Comparison of ENCODE assay signal across 8 mouse cellular contexts in the genomic region with DNA sequence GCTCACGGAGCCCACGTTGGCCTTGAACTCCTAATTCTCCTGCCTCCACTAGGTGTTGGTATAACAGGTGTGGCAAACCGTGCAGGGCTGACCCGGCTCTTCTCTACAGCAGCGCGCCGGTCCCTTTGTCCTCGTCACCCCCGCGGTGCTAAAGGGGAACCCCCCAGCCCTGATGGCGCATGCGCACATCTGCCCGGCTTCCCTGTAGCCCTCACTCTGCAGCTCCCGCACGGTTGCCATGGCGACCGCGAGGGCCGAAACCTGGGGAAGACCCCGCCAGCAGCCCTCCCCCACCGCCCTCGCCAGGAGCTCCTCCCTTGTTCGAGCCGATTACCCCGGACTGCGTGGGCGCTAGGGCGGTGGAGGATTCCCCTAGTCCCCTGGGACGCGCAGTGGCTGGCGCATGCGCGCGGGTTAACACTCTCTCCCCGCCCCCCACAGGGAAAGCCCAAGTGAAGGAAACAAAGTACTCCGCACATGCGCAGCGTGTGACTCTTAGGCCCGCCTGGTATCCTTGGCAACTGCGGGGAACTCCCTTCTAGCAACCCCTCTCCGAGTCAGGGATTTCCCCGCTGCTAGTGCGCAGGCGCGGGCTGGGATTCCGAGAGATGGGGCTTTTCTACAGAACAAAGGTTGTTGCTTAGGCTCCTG. TPM values are rescaled to one million over a fixed set of nuclear protein-coding genes. Genes with fewer than 3 reads are reported as not detected.
DNase-seq lines count a peak whose midpoint lies in the region; ATAC-seq and TF ChIP-seq lines count a peak whose summit lies in the region.

No protein-coding gene starts in this region.

- peak; percentile 43 for TF ChIP-seq CTCF in midbrain, postnatal 0 days (IDR thresholded peaks at IDR 0.05)

- ATAC-seq in embryonic facial prominence, embryonic 14.5 days (ENCODE audit: low read depth): peak; percentile 92
- peak; percentile 92 for ATAC-seq in limb, embryonic 14.5 days (ENCODE audit: low FRiP score, low read depth)
- peak; percentile 87 for ATAC-seq in midbrain, postnatal 0 days (ENCODE audit: low FRiP score)

- no peaks in the 10 kb centered on the region for H3K9me3 ChIP-seq in embryonic facial prominence, embryonic 14.5 days (ENCODE audit: control insufficient read depth, low read length)
- H3K9me3 ChIP-seq in limb, embryonic 14.5 days (ENCODE audit: control insufficient read depth, low read length): no peaks in the 10 kb centered on the region
- no peaks in the 10 kb centered on the region for H3K9me3 ChIP-seq in midbrain, postnatal 0 days (ENCODE audit: low read length)

- H3K27me3 ChIP-seq in embryonic facial prominence, embryonic 14.5 days (replicated peaks; ENCODE audit: control insufficient read depth, insufficient read depth, low read length): peaks cover 21% of the 10 kb centered on the region
- H3K27me3 ChIP-seq in limb, embryonic 14.5 days (ENCODE audit: control insufficient read depth, insufficient read depth, low read length): peaks cover 18% of the 10 kb centered on the region
- no peaks in the 10 kb centered on the region for H3K27me3 ChIP-seq in midbrain, postnatal 0 days (ENCODE audit: insufficient read depth, low read length)

- H3K4me1 ChIP-seq in embryonic facial prominence, embryonic 14.5 days (ENCODE audit: control insufficient read depth, insufficient read depth, low read length): peaks cover 31% of the 10 kb centered on the region
- peaks cover 29% of the 10 kb centered on the region for H3K4me1 ChIP-seq in limb, embryonic 14.5 days (ENCODE audit: control insufficient read depth, insufficient read depth, low read length)
- peaks cover 14% of the 10 kb centered on the region for H3K4me1 ChIP-seq in midbrain, postnatal 0 days (ENCODE audit: insufficient read depth, low read length)

- 0 out of 2 replicates have a peak, but pooled peaks cover 7% of the 10 kb centered on the region for H3K36me3 ChIP-seq in embryonic facial prominence, embryonic 14.5 days (ENCODE audit: control insufficient read depth, insufficient read depth, low read length)
- no peaks in the 10 kb centered on the region; the same call in 1 of the 2 replicates for H3K36me3 ChIP-seq in limb, embryonic 14.5 days (ENCODE audit: control insufficient read depth, insufficient read depth, low read length)
- peaks cover 9% of the 10 kb centered on the region; the same call in 1 of the 2 replicates for H3K36me3 ChIP-seq in midbrain, postnatal 0 days (ENCODE audit: insufficient read depth, low read length)

- peak overlapping the region; percentile 42 for H3K4me3 ChIP-seq in embryonic facial prominence, embryonic 14.5 days (ENCODE audit: low read depth, low read length)
- peak overlapping the region; percentile 49 for H3K4me3 ChIP-seq in limb, embryonic 14.5 days (replicated peaks; ENCODE audit: low read length)
- peak overlapping the region; percentile 51 for H3K4me3 ChIP-seq in midbrain, postnatal 0 days (ENCODE audit: low read depth, low read length)

- H3K9ac ChIP-seq in embryonic facial prominence, embryonic 14.5 days (ENCODE audit: low read depth, low read length): peak overlapping the region; percentile 63
- H3K9ac ChIP-seq in limb, embryonic 14.5 days (ENCODE audit: low read depth, low read length, severe bottlenecking): peak overlapping the region; percentile 55
- H3K9ac ChIP-seq in midbrain, postnatal 0 days (replicated peaks; ENCODE audit: low read length, poor library complexity, severe bottlenecking): peak overlapping the region; percentile 37; the same call in 1 of the 2 replicates

- DNase-seq in 3T3-L1 (ENCODE audit: low read depth, low spot score): peak; percentile 100
- peak; percentile 92 to 98 for DNase-seq in adrenal gland, postnatal 4 days (ENCODE audit: low spot score in 2 of 2)
- peak; percentile 100 for DNase-seq in embryonic facial prominence, embryonic 14.5 days (ENCODE audit: low spot score)
- peak; percentile 100 for DNase-seq in heart, adult 8-10 months (ENCODE audit: low spot score)
- peak; percentile 100 for DNase-seq in kidney, adult 9 months
- DNase-seq in limb, embryonic 14.5 days (ENCODE audit: low spot score): peak; percentile 100
- peak; percentile 100 for DNase-seq in midbrain, postnatal 0 days (ENCODE audit: low spot score)
- peak; percentile 95 to 97 for DNase-seq in spleen, postnatal 14 days (ENCODE audit: low spot score in 2 of 2)

- peak; percentile 72; the same call in 1 of the 2 replicates for TF ChIP-seq POLR2A in limb, embryonic 14.5 days (IDR thresholded peaks at IDR 0.05; ENCODE audit: borderline replicate concordance, extremely low read depth, insufficient read depth, insufficient read length)

- H3K27ac ChIP-seq in embryonic facial prominence, embryonic 14.5 days (replicated peaks; ENCODE audit: low read depth, low read length): peak overlapping the region; percentile 83
- H3K27ac ChIP-seq in limb, embryonic 14.5 days (replicated peaks; ENCODE audit: low read depth, low read length): peak overlapping the region; percentile 82
- H3K27ac ChIP-seq in midbrain, postnatal 0 days (ENCODE audit: low read depth, low read length): peak overlapping the region; percentile 84

- 0% methylated on average over 30 of the region's 46 CpGs for WGBS in embryonic facial prominence, embryonic 14.5 days
- under 1% methylated on average over 44 of the region's 46 CpGs for WGBS in limb, embryonic 14.5 days
- WGBS in midbrain, postnatal 0 days: under 1% methylated on average over 46 of the region's 46 CpGs

- peak overlapping the region; percentile 87 for H3K4me2 ChIP-seq in embryonic facial prominence, embryonic 14.5 days (ENCODE audit: low read depth, low read length)
- H3K4me2 ChIP-seq in limb, embryonic 14.5 days (replicated peaks; ENCODE audit: low read depth, low read length, severe bottlenecking): peak overlapping the region; percentile 86
- H3K4me2 ChIP-seq in midbrain, postnatal 0 days (ENCODE audit: low read depth, low read length, poor library complexity, severe bottlenecking): peak overlapping the region; percentile 97

RNA-seq across cellular contexts. Expression of a gene that starts 2.4 kb away (rescaled TPM):
- total RNA-seq in adrenal gland, postnatal 4 days (2021): 1 to 10 TPM; 1.4 to 2.1 TPM
- 2.9 and 3.4 TPM in 2 replicates for polyA plus RNA-seq in embryonic facial prominence, embryonic 14.5 days (2014; fragmentation: Nextera tagmentation; extraction: Ambion mirVana)
- total RNA-seq in heart, adult 8-10 months (2022): 10 to 100 TPM; 12.5 to 14.4 (median 13.2) TPM
- 9.1 and 11.2 TPM in 2 replicates for polyA plus RNA-seq in limb, embryonic 14.5 days (2012; rRNA removed)
- polyA plus RNA-seq in limb, embryonic 14.5 days (2014; fragmentation: Nextera tagmentation; extraction: Ambion mirVana): 2.5 and 3.0 TPM in 2 replicates
- 32.5 and 32.8 TPM in 2 replicates for total RNA-seq in midbrain, postnatal 0 days (2014; rRNA removed)
- 10.0 and 10.3 TPM in 2 replicates for polyA plus RNA-seq in midbrain, postnatal 0 days (2015; fragmentation: Nextera tagmentation; extraction: Ambion mirVana)

RNA-seq across cellular contexts. Expression of a gene that starts 8.3 kb away (rescaled TPM):
- 10 to 100 TPM; 36.8 to 38.6 TPM for total RNA-seq in adrenal gland, postnatal 4 days (2021)
- polyA plus RNA-seq in embryonic facial prominence, embryonic 14.5 days (2014; fragmentation: Nextera tagmentation; extraction: Ambion mirVana): 87.1 and 91.3 TPM in 2 replicates
- total RNA-seq in heart, adult 8-10 months (2022): 10 to 100 TPM; 37.9 to 47.4 (median 45.7) TPM
- polyA plus RNA-seq in limb, embryonic 14.5 days (2012; rRNA removed): 49.2 and 58.9 TPM in 2 replicates
- 96.2 and 97.2 TPM in 2 replicates for polyA plus RNA-seq in limb, embryonic 14.5 days (2014; fragmentation: Nextera tagmentation; extraction: Ambion mirVana)
- 44.3 and 48.6 TPM in 2 replicates for total RNA-seq in midbrain, postnatal 0 days (2014; rRNA removed)
- 159 and 163 TPM in 2 replicates for polyA plus RNA-seq in midbrain, postnatal 0 days (2015; fragmentation: Nextera tagmentation; extraction: Ambion mirVana)

RNA-seq across cellular contexts. Expression of a gene that starts 26.0 kb away (rescaled TPM):
- total RNA-seq in adrenal gland, postnatal 4 days (2021): 10 to 100 TPM; 14.6 to 15.7 TPM
- 5.4 and 5.8 TPM in 2 replicates for polyA plus RNA-seq in embryonic facial prominence, embryonic 14.5 days (2014; fragmentation: Nextera tagmentation; extraction: Ambion mirVana)
- total RNA-seq in heart, adult 8-10 months (2022): 10 to 100 TPM in 3 of 4 experiments, 1 to 10 TPM in 1; 7.9 to 23.0 (median 13.6) TPM
- 21.5 and 36.9 TPM in 2 replicates for polyA plus RNA-seq in limb, embryonic 14.5 days (2012; rRNA removed)
- 6.1 and 8.6 TPM in 2 replicates for polyA plus RNA-seq in limb, embryonic 14.5 days (2014; fragmentation: Nextera tagmentation; extraction: Ambion mirVana)
- 13.6 TPM in 2 replicates for total RNA-seq in midbrain, postnatal 0 days (2014; rRNA removed)
- polyA plus RNA-seq in midbrain, postnatal 0 days (2015; fragmentation: Nextera tagmentation; extraction: Ambion mirVana): 6.0 and 6.6 TPM in 2 replicates

RNA-seq across cellular contexts. Expression of a gene that starts 27.1 kb away (rescaled TPM):
- under 1 TPM; 0.14 to 0.17 TPM for total RNA-seq in adrenal gland, postnatal 4 days (2021)
- 0.42 and 0.58 TPM in 2 replicates for polyA plus RNA-seq in embryonic facial prominence, embryonic 14.5 days (2014; fragmentation: Nextera tagmentation; extraction: Ambion mirVana)
- total RNA-seq in heart, adult 8-10 months (2022): not detected
- polyA plus RNA-seq in limb, embryonic 14.5 days (2012; rRNA removed): 1.4 and 1.9 TPM in 2 replicates
- 0.19 and 0.83 TPM in 2 replicates for polyA plus RNA-seq in limb, embryonic 14.5 days (2014; fragmentation: Nextera tagmentation; extraction: Ambion mirVana)
- total RNA-seq in midbrain, postnatal 0 days (2014; rRNA removed): 1.2 and 2.1 TPM in 2 replicates
- polyA plus RNA-seq in midbrain, postnatal 0 days (2015; fragmentation: Nextera tagmentation; extraction: Ambion mirVana): 3.7 and 4.1 TPM in 2 replicates

RNA-seq across cellular contexts. Expression of a gene that starts 31.7 kb away (rescaled TPM):
- total RNA-seq in adrenal gland, postnatal 4 days (2021): 1,000 to 10,000 TPM; 1,999 to 2,049 TPM
- 5,430 and 5,481 TPM in 2 replicates for polyA plus RNA-seq in embryonic facial prominence, embryonic 14.5 days (2014; fragmentation: Nextera tagmentation; extraction: Ambion mirVana)
- total RNA-seq in heart, adult 8-10 months (2022): 1,000 to 10,000 TPM in 2 of 4 experiments, 100 to 1,000 TPM in 2; 938 to 1,102 (median 988) TPM
- 5,343 and 6,042 TPM in 2 replicates for polyA plus RNA-seq in limb, embryonic 14.5 days (2012; rRNA removed)
- polyA plus RNA-seq in limb, embryonic 14.5 days (2014; fragmentation: Nextera tagmentation; extraction: Ambion mirVana): 5,732 and 5,809 TPM in 2 replicates
- total RNA-seq in midbrain, postnatal 0 days (2014; rRNA removed): 1,447 and 1,819 TPM in 2 replicates
- polyA plus RNA-seq in midbrain, postnatal 0 days (2015; fragmentation: Nextera tagmentation; extraction: Ambion mirVana): 2,274 and 2,285 TPM in 2 replicates

Comparison
In these comparisons a context has a peak if more than half of its experiments do, and no peak if none do; other contexts are left out.
1. Peak in every context shown above with its lines: DNase-seq, ATAC-seq, H3K4me3 ChIP-seq and H3K27ac ChIP-seq.
2. RNA of a gene that starts 2.4 kb away (total RNA-seq): 32.5 to 32.8 TPM in midbrain, postnatal 0 days and 12.5 to 14.4 TPM in heart, adult 8-10 months; 1.4 to 2.1 TPM in adrenal gland, postnatal 4 days; every median in the first group is over 4 times any median in the second.